Mouse (Mus musculus): ENCODE results near the gene 1600014C23Rik. TPM values are rescaled to one million over a fixed set of nuclear protein-coding genes. Genes with fewer than 3 reads are reported as not detected.

Gene 1600014C23Rik
- polyA plus RNA-seq, 1 experiment: not detected

DNA sequence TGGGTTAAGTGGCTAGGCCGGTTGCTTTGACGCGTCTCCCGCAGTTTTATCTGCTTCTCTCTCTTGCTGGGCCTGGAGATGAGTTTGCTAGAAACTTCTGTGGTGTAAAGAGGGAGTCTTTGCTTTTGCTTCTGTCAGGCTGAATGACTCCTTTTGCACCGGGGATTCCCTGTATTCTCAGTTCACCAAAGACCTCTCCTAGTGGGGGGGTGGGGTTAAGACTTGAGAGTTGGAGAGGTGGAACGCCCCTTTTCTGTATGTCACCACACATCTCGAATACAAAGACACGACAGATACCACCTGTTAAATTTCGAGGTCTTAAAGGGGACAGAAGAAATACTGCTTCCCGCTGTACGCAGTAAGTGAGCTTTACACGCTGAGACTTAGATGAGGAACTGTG is 46.9 kb downstream of the 1600014C23Rik start, which contains the start of gene Tmem63b:
Gene Tmem63b (minus strand): TSS at position 190 of the 400 bp plus-strand sequence.
- peak within 1 kb of the TSS; percentile 13; the same call in 1 of the 2 replicates for H3K27ac ChIP-seq (ENCODE audit: insufficient read depth, low read length)
- peak within 1 kb of the TSS; percentile 88 for H3K9ac ChIP-seq (ENCODE audit: low read depth, poor library complexity, severe bottlenecking)
- no peaks in the 10 kb centered on the region for H3K27me3 ChIP-seq (ENCODE audit: control insufficient read depth, insufficient read depth, low read length, poor library complexity, severe bottlenecking)
- peak within 1 kb of the TSS; percentile 82 for H3K4me3 ChIP-seq (ENCODE audit: low read depth, low read length)
- no peaks in the 10 kb centered on the region for H3K36me3 ChIP-seq (ENCODE audit: control insufficient read depth, insufficient read depth, low read length, poor library complexity, severe bottlenecking)
- H3K9me3 ChIP-seq (replicated peaks; ENCODE audit: control insufficient read depth, insufficient read depth, low read length, poor library complexity, severe bottlenecking): no peaks in the 10 kb centered on the region
- peaks cover 2% of the 10 kb centered on the region for H3K4me1 ChIP-seq (ENCODE audit: control insufficient read depth, insufficient read depth, low read length)
- TF ChIP-seq POLR2A (IDR thresholded peaks at IDR 0.05; ENCODE audit: insufficient read depth, low read length) (no peak), CTCF (IDR thresholded peaks at IDR 0.05; ENCODE audit: low read depth, low read length) (no peak), EP300 (IDR thresholded peaks at IDR 0.05; ENCODE audit: insufficient read depth, low read depth, low read length) (no peak)

GRCm38 (mm10) chr17:45686093-45686619 is 47.5 kb downstream of the 1600014C23Rik start, which contains the start of gene Mrpl14:
Gene Mrpl14 (plus strand): TSS chr17:45686322.
- TF ChIP-seq EP300 (IDR thresholded peaks at IDR 0.05; ENCODE audit: insufficient read depth, low read depth, low read length) (0 out of 2 replicates have a peak, but pooled peaks have one; percentile 21), POLR2A (IDR thresholded peaks at IDR 0.05; ENCODE audit: insufficient read depth, low read length) (no peak)
- peak within 1 kb of the TSS; percentile 13 for H3K27ac ChIP-seq (ENCODE audit: insufficient read depth, low read length)
- H3K36me3 ChIP-seq (ENCODE audit: control insufficient read depth, insufficient read depth, low read length, poor library complexity, severe bottlenecking): no peaks in the 10 kb centered on the region
- H3K4me1 ChIP-seq (ENCODE audit: control insufficient read depth, insufficient read depth, low read length): peaks cover 2% of the 10 kb centered on the region
- H3K9me3 ChIP-seq (replicated peaks; ENCODE audit: control insufficient read depth, insufficient read depth, low read length, poor library complexity, severe bottlenecking): no peaks in the 10 kb centered on the region
- no peaks in the 10 kb centered on the region for H3K27me3 ChIP-seq (ENCODE audit: control insufficient read depth, insufficient read depth, low read length, poor library complexity, severe bottlenecking)
- peak within 1 kb of the TSS; percentile 88 for H3K9ac ChIP-seq (ENCODE audit: low read depth, poor library complexity, severe bottlenecking)
- peak within 1 kb of the TSS; percentile 82 for H3K4me3 ChIP-seq (ENCODE audit: low read depth, low read length)

DNA sequence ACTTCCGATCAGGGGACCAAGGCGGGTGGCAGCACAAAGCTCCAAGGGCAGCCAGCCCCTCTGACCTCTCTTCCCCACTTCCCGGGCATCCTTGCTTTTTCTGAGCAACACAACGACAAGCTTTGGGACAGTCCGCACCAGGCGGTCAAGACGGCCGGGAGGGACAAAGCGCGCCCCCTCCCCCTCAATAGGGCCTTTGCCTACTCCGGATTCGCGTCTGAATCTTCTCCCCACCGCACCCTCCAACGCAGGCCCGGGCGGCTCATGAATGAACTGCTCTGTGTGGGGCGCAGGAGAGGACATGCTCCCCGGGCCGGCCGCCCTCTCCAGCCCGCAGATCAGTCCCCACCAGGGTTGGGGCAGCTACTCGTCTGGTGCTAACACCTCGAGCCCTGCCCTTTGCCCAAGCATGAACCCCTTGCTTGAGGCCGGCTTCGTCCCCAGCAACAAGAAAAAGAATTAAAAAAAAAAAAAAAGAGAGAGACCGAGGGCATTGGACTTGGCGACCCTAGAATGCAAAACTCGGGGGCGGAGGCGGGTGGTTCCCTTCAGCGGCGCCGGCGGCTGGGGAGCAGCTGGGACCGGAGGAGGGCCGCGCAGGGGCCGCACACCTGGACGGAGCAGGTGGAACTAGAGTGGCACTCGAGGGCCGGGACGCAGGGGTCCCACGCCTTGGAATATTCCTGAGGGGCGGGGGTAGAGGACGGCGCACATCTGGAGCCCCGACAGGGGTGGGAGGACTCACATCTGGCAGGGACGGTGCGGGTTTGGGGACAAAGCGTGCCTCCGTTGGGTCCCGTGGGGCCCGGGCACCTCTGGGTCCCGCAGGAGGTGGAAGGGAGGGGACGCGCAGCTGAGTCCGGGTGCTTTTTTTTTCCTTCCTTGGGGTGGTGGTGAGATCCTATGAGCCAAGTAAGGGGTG is 48.2 kb downstream of the 1600014C23Rik start:
- Histone ChIP-seq H3K9me3 (replicated peaks; ENCODE audit: control insufficient read depth, insufficient read depth, low read length, poor library complexity, severe bottlenecking) (no peaks in the 10 kb centered on the region), H3K9ac (ENCODE audit: low read depth, poor library complexity, severe bottlenecking) (peak overlapping the region; percentile 88), H3K27ac (ENCODE audit: insufficient read depth, low read length) (peak overlapping the region; percentile 13), H3K36me3 (ENCODE audit: control insufficient read depth, insufficient read depth, low read length, poor library complexity, severe bottlenecking) (no peaks in the 10 kb centered on the region), H3K4me3 (ENCODE audit: low read depth, low read length) (peak overlapping the region; percentile 82), H3K4me1 (ENCODE audit: control insufficient read depth, insufficient read depth, low read length) (peaks cover 2% of the 10 kb centered on the region), H3K27me3 (ENCODE audit: control insufficient read depth, insufficient read depth, low read length, poor library complexity, severe bottlenecking) (no peaks in the 10 kb centered on the region)
- no peak for TF ChIP-seq CTCF (IDR thresholded peaks at IDR 0.05; ENCODE audit: low read depth, low read length)
- TF ChIP-seq POLR2A (IDR thresholded peaks at IDR 0.05; ENCODE audit: insufficient read depth, low read length): no peak
- TF ChIP-seq EP300 (IDR thresholded peaks at IDR 0.05; ENCODE audit: insufficient read depth, low read depth, low read length): no peak

- H3K36me3 ChIP-seq (ENCODE audit: control insufficient read depth, insufficient read depth, low read length, poor library complexity, severe bottlenecking): no peaks in the 10 kb centered on the region
- no peaks in the 10 kb centered on the region for H3K27me3 ChIP-seq (ENCODE audit: control insufficient read depth, insufficient read depth, low read length, poor library complexity, severe bottlenecking)
- TF ChIP-seq CTCF (IDR thresholded peaks at IDR 0.05; ENCODE audit: low read depth, low read length) (no peak), EP300 (IDR thresholded peaks at IDR 0.05; ENCODE audit: insufficient read depth, low read depth, low read length) (no peak), POLR2A (IDR thresholded peaks at IDR 0.05; ENCODE audit: insufficient read depth, low read length) (no peak)
- H3K27ac ChIP-seq (ENCODE audit: insufficient read depth, low read length): no peak overlapping the region
- no peaks in the 10 kb centered on the region for H3K9me3 ChIP-seq (replicated peaks; ENCODE audit: control insufficient read depth, insufficient read depth, low read length, poor library complexity, severe bottlenecking)
- H3K4me3 ChIP-seq (ENCODE audit: low read depth, low read length): peak overlapping the region; percentile 82
- peak overlapping the region; percentile 88 for H3K9ac ChIP-seq (ENCODE audit: low read depth, poor library complexity, severe bottlenecking)
- peaks cover 2% of the 10 kb centered on the region for H3K4me1 ChIP-seq (ENCODE audit: control insufficient read depth, insufficient read depth, low read length)
Measured at GRCm38 (mm10) chr17:45684667-45685131, 48.9 kb downstream of the 1600014C23Rik start.

Other genes with a start within 250 kb of the 1600014C23Rik start
- gene Aars2, start 227.0 kb downstream of the 1600014C23Rik start, polyA plus RNA-seq (2011; ENCODE audit: insufficient read depth, insufficient read length, low read depth, missing spikeins): 18.1 and 19.0 TPM in 2 replicates
- not detected in 2 replicates for gene Tcte1, start 210.4 kb downstream of the 1600014C23Rik start, polyA plus RNA-seq (2011; ENCODE audit: insufficient read depth, insufficient read length, low read depth, missing spikeins)
- 1.5 and 1.8 TPM in 2 replicates for gene Tmem151b, start 184.2 kb downstream of the 1600014C23Rik start, polyA plus RNA-seq (2011; ENCODE audit: insufficient read depth, insufficient read length, low read depth, missing spikeins)
- 2.7 and 3.0 TPM in 2 replicates for gene Nfkbie, start 178.1 kb downstream of the 1600014C23Rik start, polyA plus RNA-seq (2011; ENCODE audit: insufficient read depth, insufficient read length, low read depth, missing spikeins)
- gene Slc35b2, start 170.0 kb downstream of the 1600014C23Rik start, polyA plus RNA-seq (2011; ENCODE audit: insufficient read depth, insufficient read length, low read depth, missing spikeins): 28.2 and 31.7 TPM in 2 replicates
- gene Hsp90ab1, start 160.6 kb downstream of the 1600014C23Rik start, polyA plus RNA-seq (2011; ENCODE audit: insufficient read depth, insufficient read length, low read depth, missing spikeins): 3,626 and 3,708 TPM in 2 replicates
- 132 and 134 TPM in 2 replicates for gene Slc29a1, start 134.2 kb downstream of the 1600014C23Rik start, polyA plus RNA-seq (2011; ENCODE audit: insufficient read depth, insufficient read length, low read depth, missing spikeins)
- gene Mymx, start 131.7 kb downstream of the 1600014C23Rik start, polyA plus RNA-seq (2011; ENCODE audit: insufficient read depth, insufficient read length, low read depth, missing spikeins): 19.2 and 22.6 TPM in 2 replicates
- gene Capn11, start 74.5 kb downstream of the 1600014C23Rik start, polyA plus RNA-seq (2011; ENCODE audit: insufficient read depth, insufficient read length, low read depth, missing spikeins): 1.4 and 1.9 TPM in 2 replicates
- gene Mrpl14, start 47.5 kb downstream of the 1600014C23Rik start, polyA plus RNA-seq (2011; ENCODE audit: insufficient read depth, insufficient read length, low read depth, missing spikeins): 31.8 and 42.7 TPM in 2 replicates
- gene Tmem63b, start 46.9 kb downstream of the 1600014C23Rik start, polyA plus RNA-seq (2011; ENCODE audit: insufficient read depth, insufficient read length, low read depth, missing spikeins): 112 and 129 TPM in 2 replicates

Measured in ES-Bruce4 (cell line).